Mouse (Mus musculus) heart, adult 11 months (tissue): Measurements from ENCODE around the gene Olfr1076.
A peak's percentile ranks its signal among the peaks of the same experiment; 100 is the strongest.
"Not testable (repeated sequence)": the region's sequence is repeated elsewhere in the genome, so short reads cannot be mapped to it uniquely, and the experiment has no call there.

Experiments used
- DNase-seq: peaks from one replicate; pipeline ENCODE4 v3.0.0; 2022

Gene Olfr1076

DNA sequence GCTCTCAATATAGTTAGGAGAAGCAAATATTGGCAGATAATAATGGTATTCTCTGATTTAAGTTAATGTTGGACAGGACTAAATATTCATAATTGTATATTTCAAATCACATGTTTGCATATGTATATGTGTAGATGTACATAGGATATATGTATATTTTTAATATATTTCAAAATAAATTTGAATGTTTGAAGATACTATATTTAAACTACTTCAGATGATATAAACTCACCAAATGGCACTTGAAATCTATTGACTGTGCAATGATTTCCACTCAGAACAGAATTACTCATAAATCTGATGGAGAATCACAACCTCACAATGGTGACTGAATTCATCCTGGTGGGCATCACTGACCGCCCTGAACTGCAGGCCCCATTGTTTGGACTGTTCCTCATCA, at the start of gene Olfr1076:
Gene Olfr1076 (plus strand): TSS at position 301 of the 400 bp plus-strand sequence.
- DNase-seq = no peak

DNA sequence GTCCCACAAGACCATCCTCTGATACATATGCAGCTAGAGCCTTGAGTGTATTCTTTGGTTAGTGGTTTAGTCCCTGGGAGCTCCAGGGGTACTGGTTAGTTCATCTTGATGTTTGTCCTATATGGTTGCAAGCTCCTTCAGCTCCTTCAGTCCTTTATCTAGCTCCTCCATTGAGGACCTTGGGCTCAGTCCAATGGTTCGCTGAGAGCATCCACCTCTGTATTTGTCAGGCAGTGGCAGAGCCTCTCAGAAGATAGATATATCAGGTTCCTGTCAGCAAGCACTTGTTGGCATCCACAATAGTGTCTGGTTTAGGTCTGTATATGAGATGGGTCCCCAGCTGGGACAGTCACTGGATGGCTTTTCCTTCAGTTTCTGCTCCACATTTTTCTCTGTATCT, 47.8 kb upstream of the Olfr1076 start:
- DNase-seq = peak; percentile 39

DNA sequence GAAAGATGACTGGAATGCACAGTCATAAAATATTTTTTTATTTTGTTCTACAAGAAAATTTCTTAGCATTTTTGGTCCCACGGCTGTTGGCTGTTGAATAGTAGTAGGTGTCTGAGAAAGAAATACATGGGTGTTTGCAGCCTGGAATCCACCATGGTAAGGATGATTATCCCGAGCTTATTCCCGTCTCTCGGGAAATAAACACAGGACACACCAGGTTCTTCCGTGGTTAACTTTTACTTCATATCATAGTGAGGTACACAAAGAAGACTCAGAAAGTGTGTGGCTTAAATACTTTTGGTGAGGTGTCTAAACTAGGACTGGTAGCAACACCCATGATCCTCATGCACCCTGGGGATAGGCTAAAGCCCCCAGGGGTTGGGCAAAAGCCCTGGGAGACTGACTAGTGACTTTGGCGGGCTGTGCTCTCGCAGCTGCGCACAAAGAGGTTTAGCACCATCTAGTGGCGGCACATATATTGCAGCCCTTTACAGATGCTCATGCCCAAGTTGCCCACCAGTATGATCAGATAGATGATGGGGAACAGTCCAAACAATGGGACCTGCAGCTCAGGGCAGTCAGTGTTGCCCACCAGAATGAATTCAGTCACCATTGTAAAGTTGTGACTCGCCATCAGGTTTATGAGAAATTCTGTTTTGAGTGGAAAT, 43.7 kb upstream of the Olfr1076 start:
- peak; percentile 86 for DNase-seq

DNA sequence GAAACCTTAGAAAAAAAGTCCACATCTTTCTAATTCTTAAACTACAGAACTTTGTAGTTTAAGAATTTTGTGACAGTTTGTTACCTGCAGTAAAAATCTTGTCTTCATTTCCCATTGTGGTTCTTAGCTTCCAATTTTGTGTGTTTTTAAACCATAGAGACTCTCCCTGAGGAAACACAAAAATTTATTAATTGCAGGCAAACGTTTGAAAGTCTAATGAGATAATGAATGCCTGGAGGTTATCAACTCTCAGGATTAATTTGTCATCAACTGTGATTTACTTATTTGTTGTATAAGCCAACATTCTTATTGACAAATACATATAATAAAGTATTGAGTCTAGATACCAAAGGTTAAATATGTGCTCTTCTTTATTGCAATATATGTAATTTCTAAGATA, 21.0 kb upstream of the Olfr1076 start, which contains the start of gene Olfr228:
Gene Olfr228 (minus strand): TSS at position 101 of the 400 bp plus-strand sequence.
- DNase-seq = no peak

DNA sequence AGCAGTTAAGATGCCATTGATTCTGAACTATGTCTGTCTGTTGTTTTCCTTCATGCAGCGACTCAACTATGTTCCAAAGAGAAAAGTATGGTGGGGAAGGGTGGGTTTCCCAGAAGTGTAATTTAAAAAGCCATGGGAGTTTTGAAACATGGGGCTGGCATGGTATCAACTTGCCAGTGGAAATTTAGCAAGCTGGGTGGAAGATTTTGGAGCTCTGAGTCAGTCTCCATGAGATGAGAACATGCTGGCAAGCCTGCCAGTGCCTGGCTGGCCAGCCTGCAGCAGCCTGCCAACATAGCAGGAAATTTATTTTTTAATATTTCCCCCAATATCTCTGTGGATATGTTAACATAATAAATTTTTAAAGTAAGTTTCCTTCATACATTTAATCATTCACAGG, 22.7 kb downstream of the Olfr1076 start:
- DNase-seq = no peak

DNA sequence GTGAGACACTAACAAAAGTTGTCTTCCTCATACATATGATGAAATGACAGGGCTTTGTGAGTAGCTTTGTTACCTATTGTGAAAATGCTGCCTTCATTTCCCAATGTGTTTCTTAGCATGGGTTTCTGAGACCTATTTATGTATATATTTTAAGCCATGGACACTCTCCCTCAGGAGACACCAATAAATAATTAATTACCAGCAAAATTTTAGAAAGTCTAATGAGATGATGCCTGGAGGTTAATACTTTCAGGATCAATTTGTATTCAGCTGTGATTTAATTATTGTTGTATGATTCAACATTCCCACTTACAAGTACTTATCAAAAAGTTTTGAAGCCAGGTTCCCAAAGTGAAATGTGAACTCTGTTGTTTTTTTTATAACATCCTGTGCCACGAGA, 34.1 kb downstream of the Olfr1076 start, which contains the start of gene Olfr1079:
Gene Olfr1079 (minus strand): TSS at position 101 of the 400 bp plus-strand sequence.
- DNase-seq = no peak

DNA sequence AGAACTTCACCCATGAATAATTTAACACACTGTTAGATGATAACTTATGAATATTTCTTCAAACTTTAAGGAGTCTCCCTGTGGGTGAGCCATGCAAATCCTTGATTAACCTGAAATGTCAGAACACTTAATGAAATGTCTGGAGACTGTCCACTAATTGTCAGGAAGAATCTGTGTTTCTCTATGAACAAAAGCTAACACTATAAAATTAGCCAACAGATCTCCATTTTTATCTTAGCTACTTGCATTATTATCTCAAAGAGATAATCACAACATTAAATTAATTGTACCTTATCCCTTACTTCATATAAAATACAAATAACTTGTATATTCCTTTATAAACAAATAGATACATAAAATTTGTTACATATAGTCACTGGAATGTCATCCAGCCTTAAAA, 49.9 kb downstream of the Olfr1076 start, which contains the start of gene Olfr1080:
Gene Olfr1080 (minus strand): TSS at position 101 of the 400 bp plus-strand sequence.
- DNase-seq = not testable (repeated sequence)
